Mouse (Mus musculus): ENCODE data around the gene Gm13420. TPM values are rescaled to one million over a fixed set of nuclear protein-coding genes. Genes with fewer than 3 reads are reported as not detected.

The Gm13420 gene
- polyA plus RNA-seq, 1 experiment from 2014 or later: 0.36 TPM

DNA sequence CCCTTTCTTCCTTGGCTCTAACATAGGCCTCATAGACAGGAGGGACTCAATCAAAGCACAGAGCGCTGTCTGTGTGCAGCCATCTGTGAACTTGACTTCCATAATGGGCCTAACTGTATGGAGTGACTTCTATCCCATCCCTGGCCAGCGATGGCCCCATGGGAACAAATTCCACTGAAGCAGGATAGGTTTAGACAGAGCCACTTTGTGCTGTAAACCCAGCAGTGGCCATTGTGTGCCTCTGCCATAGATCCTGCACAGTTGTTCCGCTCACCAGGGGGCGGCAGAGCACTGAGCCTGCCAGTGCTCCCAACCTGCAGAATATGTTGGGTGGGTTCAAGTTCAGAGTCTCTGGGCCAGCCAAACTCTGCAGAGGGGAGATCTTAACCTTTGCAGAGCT, 43.8 kb downstream of the Gm13420 start:
- H3K27me3 ChIP-seq (ENCODE audit: control insufficient read depth, insufficient read depth, low read length): no peaks in the 10 kb centered on the region
- H3K4me2 ChIP-seq (replicated peaks): no peak overlapping the region
- no peak overlapping the region for H3K4me3 ChIP-seq (replicated peaks; ENCODE audit: low read length)
- 72% methylated on average over 4 of the region's 4 CpGs for WGBS
- H3K27ac ChIP-seq: no peak overlapping the region
- no peaks in the 10 kb centered on the region for H3K4me1 ChIP-seq (replicated peaks; ENCODE audit: control insufficient read depth, insufficient read depth, low read length)
- H3K9ac ChIP-seq: no peak overlapping the region
- H3K9me3 ChIP-seq (ENCODE audit: control insufficient read depth, low read length): no peaks in the 10 kb centered on the region
- ATAC-seq (ENCODE audit: low FRiP score): no peak
- H3K36me3 ChIP-seq (replicated peaks; ENCODE audit: control insufficient read depth, insufficient read depth): peaks cover 84% of the 10 kb centered on the region
- no peak for DNase-seq (ENCODE audit: low spot score)

GRCm38 (mm10) chr2:29706726-29707620, 44.5 kb downstream of the Gm13420 start:
- DNase-seq (ENCODE audit: low spot score) (no peak), ATAC-seq (ENCODE audit: low FRiP score) (no peak)
- peaks cover 84% of the 10 kb centered on the region for H3K36me3 ChIP-seq (replicated peaks; ENCODE audit: control insufficient read depth, insufficient read depth)
- no peak overlapping the region for H3K27ac ChIP-seq
- H3K4me3 ChIP-seq (replicated peaks; ENCODE audit: low read length): no peak overlapping the region
- H3K27me3 ChIP-seq (ENCODE audit: control insufficient read depth, insufficient read depth, low read length): no peaks in the 10 kb centered on the region
- no peak overlapping the region for H3K4me2 ChIP-seq (replicated peaks)
- 94% methylated on average over 18 of the region's 18 CpGs for WGBS
- no peaks in the 10 kb centered on the region for H3K9me3 ChIP-seq (ENCODE audit: control insufficient read depth, low read length)
- no peaks in the 10 kb centered on the region for H3K4me1 ChIP-seq (replicated peaks; ENCODE audit: control insufficient read depth, insufficient read depth, low read length)
- H3K9ac ChIP-seq: no peak overlapping the region

GRCm38 (mm10) chr2:29705493-29705892, 46.0 kb downstream of the Gm13420 start:
- Histone ChIP-seq H3K27ac (no peak overlapping the region), H3K27me3 (ENCODE audit: control insufficient read depth, insufficient read depth, low read length) (no peaks in the 10 kb centered on the region), H3K9ac (no peak overlapping the region), H3K36me3 (replicated peaks; ENCODE audit: control insufficient read depth, insufficient read depth) (peaks cover 86% of the 10 kb centered on the region), H3K4me1 (replicated peaks; ENCODE audit: control insufficient read depth, insufficient read depth, low read length) (no peaks in the 10 kb centered on the region), H3K9me3 (ENCODE audit: control insufficient read depth, low read length) (no peaks in the 10 kb centered on the region), H3K4me2 (replicated peaks) (no peak overlapping the region), H3K4me3 (replicated peaks; ENCODE audit: low read length) (no peak overlapping the region)
- WGBS: 84% methylated on average over 3 of the region's 3 CpGs
- DNase-seq (ENCODE audit: low spot score) (no peak), ATAC-seq (ENCODE audit: low FRiP score) (no peak)

GRCm38 (mm10) chr2:29703104-29704081, 48.1 kb downstream of the Gm13420 start:
- H3K36me3 ChIP-seq (replicated peaks; ENCODE audit: control insufficient read depth, insufficient read depth): peaks cover 95% of the 10 kb centered on the region
- no peak overlapping the region for H3K9ac ChIP-seq
- H3K27me3 ChIP-seq (ENCODE audit: control insufficient read depth, insufficient read depth, low read length): no peaks in the 10 kb centered on the region
- 93% methylated on average over 9 of the region's 9 CpGs for WGBS
- no peak overlapping the region for H3K4me2 ChIP-seq (replicated peaks)
- no peak overlapping the region for H3K27ac ChIP-seq
- no peak for ATAC-seq (ENCODE audit: low FRiP score)
- no peak overlapping the region for H3K4me3 ChIP-seq (replicated peaks; ENCODE audit: low read length)
- H3K9me3 ChIP-seq (ENCODE audit: control insufficient read depth, low read length): no peaks in the 10 kb centered on the region
- no peaks in the 10 kb centered on the region for H3K4me1 ChIP-seq (replicated peaks; ENCODE audit: control insufficient read depth, insufficient read depth, low read length)
- DNase-seq (ENCODE audit: low spot score): no peak

GRCm38 (mm10) chr2:29702189-29702588, 49.3 kb downstream of the Gm13420 start:
- Histone ChIP-seq H3K9me3 (ENCODE audit: control insufficient read depth, low read length) (no peaks in the 10 kb centered on the region), H3K4me1 (replicated peaks; ENCODE audit: control insufficient read depth, insufficient read depth, low read length) (no peaks in the 10 kb centered on the region), H3K4me2 (replicated peaks) (no peak overlapping the region), H3K27me3 (ENCODE audit: control insufficient read depth, insufficient read depth, low read length) (no peaks in the 10 kb centered on the region), H3K4me3 (replicated peaks; ENCODE audit: low read length) (no peak overlapping the region), H3K9ac (no peak overlapping the region), H3K36me3 (replicated peaks; ENCODE audit: control insufficient read depth, insufficient read depth) (peaks cover 86% of the 10 kb centered on the region), H3K27ac (no peak overlapping the region)
- no peak for ATAC-seq (ENCODE audit: low FRiP score)
- 95% methylated on average over 8 of the region's 8 CpGs for WGBS
- DNase-seq (ENCODE audit: low spot score): no peak

GRCm38 (mm10) chr2:29701393-29701792, 50.1 kb downstream of the Gm13420 start:
- H3K9ac ChIP-seq: no peak overlapping the region
- H3K27ac ChIP-seq: no peak overlapping the region
- no peak overlapping the region for H3K4me2 ChIP-seq (replicated peaks)
- no peak overlapping the region for H3K4me3 ChIP-seq (replicated peaks; ENCODE audit: low read length)
- 89% methylated on average over 6 of the region's 6 CpGs for WGBS
- no peak for ATAC-seq (ENCODE audit: low FRiP score)
- no peaks in the 10 kb centered on the region for H3K9me3 ChIP-seq (ENCODE audit: control insufficient read depth, low read length)
- no peak for DNase-seq (ENCODE audit: low spot score)
- no peaks in the 10 kb centered on the region for H3K27me3 ChIP-seq (ENCODE audit: control insufficient read depth, insufficient read depth, low read length)
- H3K36me3 ChIP-seq (replicated peaks; ENCODE audit: control insufficient read depth, insufficient read depth): peaks cover 79% of the 10 kb centered on the region
- H3K4me1 ChIP-seq (replicated peaks; ENCODE audit: control insufficient read depth, insufficient read depth, low read length): no peaks in the 10 kb centered on the region

DNA sequence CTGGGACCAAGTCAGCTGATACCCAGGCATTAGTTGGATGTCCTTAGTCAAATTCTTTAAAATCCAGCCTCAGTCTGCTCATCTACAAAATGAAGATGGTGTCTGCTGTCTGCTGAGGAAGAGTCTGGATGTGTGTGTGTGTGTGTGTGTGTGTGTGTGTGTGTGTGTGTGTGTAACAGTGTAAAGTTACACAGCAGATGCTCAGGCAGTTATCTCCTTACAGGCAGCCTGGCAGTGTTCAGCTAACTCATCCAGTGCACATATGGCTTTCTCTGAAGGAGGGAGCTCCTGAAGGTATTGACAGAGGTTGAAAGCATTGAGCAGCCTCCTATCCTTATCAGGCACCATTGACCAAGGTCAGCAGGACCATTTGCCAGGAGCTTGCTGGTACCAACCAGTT, 50.6 kb downstream of the Gm13420 start:
- ATAC-seq (ENCODE audit: low FRiP score) (no peak), DNase-seq (ENCODE audit: low spot score) (no peak)
- H3K4me3 ChIP-seq (replicated peaks; ENCODE audit: low read length): no peak overlapping the region
- H3K9ac ChIP-seq: no peak overlapping the region
- no peaks in the 10 kb centered on the region for H3K4me1 ChIP-seq (replicated peaks; ENCODE audit: control insufficient read depth, insufficient read depth, low read length)
- peaks cover 79% of the 10 kb centered on the region for H3K36me3 ChIP-seq (replicated peaks; ENCODE audit: control insufficient read depth, insufficient read depth)
- H3K27ac ChIP-seq: no peak overlapping the region
- H3K27me3 ChIP-seq (ENCODE audit: control insufficient read depth, insufficient read depth, low read length): no peaks in the 10 kb centered on the region
- no peak overlapping the region for H3K4me2 ChIP-seq (replicated peaks)
- H3K9me3 ChIP-seq (ENCODE audit: control insufficient read depth, low read length): no peaks in the 10 kb centered on the region

DNA sequence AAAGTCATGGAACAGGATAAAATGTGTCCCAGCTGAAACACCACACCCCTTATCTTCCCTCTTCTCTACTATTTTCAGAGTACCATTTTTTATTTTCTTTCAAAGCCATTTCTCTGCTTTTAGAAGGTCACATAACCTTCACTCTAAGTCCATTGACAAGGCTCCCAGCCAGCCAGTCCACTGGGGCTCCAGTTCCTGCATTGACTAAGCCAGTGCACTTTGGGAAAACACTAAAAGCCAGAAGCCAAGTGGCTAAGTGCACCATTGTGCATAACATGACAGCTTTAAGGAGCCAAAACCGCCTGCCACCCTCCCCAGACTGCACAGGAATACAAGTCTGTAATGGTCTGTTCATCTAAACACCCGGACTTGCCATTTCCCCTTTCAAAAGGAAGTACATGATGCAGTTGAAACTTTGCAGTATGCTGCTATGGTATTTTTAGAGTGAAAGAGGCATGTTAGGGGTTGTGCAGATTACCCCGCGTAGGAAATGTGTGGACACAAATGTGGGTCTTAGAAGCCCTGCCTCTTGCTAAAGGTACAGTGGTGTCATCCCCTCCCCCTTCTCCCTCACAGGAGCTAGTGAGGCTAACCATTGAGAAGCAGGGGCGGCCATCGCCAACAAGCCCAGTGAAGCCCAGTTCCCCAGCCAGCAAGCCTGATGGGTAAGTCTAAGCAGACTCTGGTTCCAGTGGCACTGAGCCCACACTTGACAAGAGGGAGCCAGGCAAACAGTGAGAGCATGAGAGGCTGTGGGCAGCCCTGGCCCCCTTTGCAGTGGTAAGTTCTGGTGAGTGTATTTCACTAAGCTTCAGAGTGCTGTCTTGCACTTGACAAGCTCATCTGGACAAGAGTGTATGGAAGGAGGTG, 52.8 kb downstream of the Gm13420 start:
- peaks cover 65% of the 10 kb centered on the region for H3K36me3 ChIP-seq (replicated peaks; ENCODE audit: control insufficient read depth, insufficient read depth)

More for the DNA sequence above, 52.8 kb downstream of the Gm13420 start:
- Histone ChIP-seq H3K4me1 (replicated peaks; ENCODE audit: control insufficient read depth, insufficient read depth, low read length) (no peaks in the 10 kb centered on the region), H3K9ac (no peak overlapping the region), H3K9me3 (ENCODE audit: control insufficient read depth, low read length) (no peaks in the 10 kb centered on the region), H3K4me3 (replicated peaks; ENCODE audit: low read length) (no peak overlapping the region), H3K27ac (no peak overlapping the region), H3K27me3 (ENCODE audit: control insufficient read depth, insufficient read depth, low read length) (no peaks in the 10 kb centered on the region), H3K4me2 (replicated peaks) (no peak overlapping the region)
- 89% methylated on average over 6 of the region's 6 CpGs for WGBS
- DNase-seq (ENCODE audit: low spot score) (no peak), ATAC-seq (ENCODE audit: low FRiP score) (no peak)
